Mouse (Mus musculus) G1E (cell line): ENCODE measurements around the gene Gdf11.

Source experiments
- CTCF ChIP-seq: IDR thresholded peaks from 2 replicates; pipeline ENCODE4 v1.5.1; 2012; ENCODE audit warnings: low read depth, low read length, inconsistent platforms, mixed read lengths
- TAL1 ChIP-seq: conservative IDR thresholded peaks from 2 replicates; pipeline ENCODE4 v1.6.1; 2012; ENCODE audit warnings: low read depth, low read length, inconsistent platforms, mixed read lengths

DNA sequence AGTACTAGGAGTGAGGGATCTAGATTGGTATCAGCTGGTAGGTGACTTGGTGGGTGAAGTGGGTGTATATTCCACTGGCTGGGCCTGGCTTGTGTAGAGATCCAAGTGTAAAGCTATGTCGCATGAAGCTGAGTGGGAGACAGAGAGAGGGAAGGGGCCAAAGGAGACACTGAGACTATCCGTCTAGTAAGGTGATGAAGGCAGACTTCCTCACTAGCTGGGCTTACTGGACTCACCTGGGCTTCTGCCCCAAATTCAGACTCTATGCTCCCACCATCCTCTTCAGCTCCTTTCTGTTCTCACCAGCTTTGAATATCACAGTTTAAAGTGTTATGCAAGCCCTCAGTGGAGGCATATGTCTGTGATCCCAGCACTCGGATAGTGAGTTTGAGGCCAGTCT lies 25.1 kb upstream of the Gdf11 start:
- no peak for TF ChIP-seq CTCF
- no peak for TF ChIP-seq TAL1
